Mouse (Mus musculus) heart, embryonic 14.5 days (tissue): ENCODE measurements around the gene Syn3. TPM values are rescaled to one million over a fixed set of nuclear protein-coding genes. Genes with fewer than 3 reads are reported as not detected.
A peak's percentile ranks its signal among the peaks of the same experiment; 100 is the strongest.

Experiments
- ATAC-seq: fragments of 200-750 bp; cut with Nextera tagmentation; 2 replicates; pipeline ENCODE4 v1.8.0; 2017; ENCODE audit warnings: low read depth, moderate TSS enrichment; ENCODE audit not compliant: insufficient number of reproducible peaks, insufficient read depth, low FRiP score
- H3K27ac ChIP-seq, 2 experiments: fragments of 200-500 bp in 1 of 2; fragments of 300-500 bp in 1 of 2; sonication (generic) in 1 of 2; replicated peaks in 1 of 2; 2 replicates each; pipeline ENCODE4 v1.5.1; 2012 to 2014; ENCODE audit warnings: low read depth in 2 of 2, low read length in 2 of 2, control low read depth in 1 of 2, mild to moderate bottlenecking in 1 of 2, mixed read lengths in 1 of 2; ENCODE audit not compliant: control insufficient read depth in 1 of 2, insufficient read depth in 1 of 2
- H3K27me3 ChIP-seq: fragments of 300-500 bp; sonication (generic); 2 replicates; pipeline ENCODE4 v1.6.1; 2014; ENCODE audit warnings: mild to moderate bottlenecking, low read length, control low read depth; ENCODE audit not compliant: control insufficient read depth, insufficient read depth
- H3K36me3 ChIP-seq: fragments of 300-500 bp; sonication (generic); 2 replicates; pipeline ENCODE4 v1.6.1; 2014; ENCODE audit warnings: mild to moderate bottlenecking, control low read depth, low read length, mixed read lengths; ENCODE audit not compliant: control insufficient read depth, insufficient read depth
- H3K4me1 ChIP-seq, 2 experiments: fragments of 200-500 bp in 1 of 2; fragments of 300-500 bp in 1 of 2; sonication (generic) in 1 of 2; 2 replicates each; pipeline ENCODE4 v1.6.1; 2012 to 2014; ENCODE audit warnings: low read length in 2 of 2, control low read depth in 1 of 2, mixed read lengths in 1 of 2; ENCODE audit not compliant: control insufficient read depth in 2 of 2, insufficient read depth in 2 of 2
- H3K4me2 ChIP-seq: fragments of 300-500 bp; sonication (generic); 2 replicates; pipeline ENCODE4 v1.6.1; 2014; ENCODE audit warnings: mild to moderate bottlenecking, low read length
- H3K4me3 ChIP-seq, 2 experiments: fragments of 200-500 bp in 1 of 2; fragments of 300-500 bp in 1 of 2; sonication (generic) in 1 of 2; 2 replicates each; pipeline ENCODE4 v1.5.1; 2012 to 2014; ENCODE audit warnings: low read length in 2 of 2, mild to moderate bottlenecking in 2 of 2, control low read depth in 1 of 2, low read depth in 1 of 2, moderate library complexity in 1 of 2; ENCODE audit not compliant: control insufficient read depth in 1 of 2, insufficient read depth in 1 of 2
- H3K9ac ChIP-seq: fragments of 300-500 bp; sonication (generic); 2 replicates; pipeline ENCODE4 v1.6.1; 2014; ENCODE audit warnings: mild to moderate bottlenecking, low read length
- H3K9me3 ChIP-seq: fragments of 300-500 bp; sonication (generic); 2 replicates; pipeline ENCODE4 v1.6.1; 2016; ENCODE audit warnings: low read length, control low read depth; ENCODE audit not compliant: control insufficient read depth
- WGBS: fragments of 180-500 bp; shearing (Covaris S2); extraction: QIAGEN DNeasy Blood & Tissue Kit; methylation state at CpG from one replicate; pipeline ENCODE4 v1.1.7; 2014; 5-methylcytosine and 5-hydroxymethylcytosine counted together
- polyA plus RNA-seq: library from polyadenylated mRNA; unstranded; fragments of >200 nt; fragmentation: Nextera tagmentation; extraction: Ambion mirVana; gene quantifications from 2 replicates; pipeline ENCODE4 v1.2.1, GENCODE M21; 2014

Gene Syn3
- polyA plus RNA-seq, 1 experiment from 2014 or later = 1.1 TPM

DNA sequence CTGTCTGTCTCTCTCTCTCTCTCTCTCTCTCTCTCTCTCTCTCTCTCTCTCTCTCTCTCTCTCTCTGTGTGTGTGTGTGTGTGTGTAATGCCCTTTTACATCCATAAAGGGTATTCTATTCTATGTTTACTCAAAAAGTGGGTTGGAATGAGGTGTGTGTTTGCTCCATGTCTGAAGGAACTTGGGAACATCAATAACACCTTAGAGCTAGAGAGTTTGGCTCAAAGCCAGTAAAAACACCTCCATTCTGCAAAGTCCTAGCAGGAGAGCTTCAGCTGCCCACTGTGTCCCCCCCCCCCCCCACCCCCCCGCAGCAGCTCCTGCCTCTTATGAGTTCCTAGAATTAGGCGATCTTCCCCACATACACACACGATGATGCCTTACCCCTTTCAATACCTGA is 161.5 kb downstream of the Syn3 start:
- H3K4me2 ChIP-seq = no peak overlapping the region
- H3K9ac ChIP-seq = no peak overlapping the region
- H3K4me1 ChIP-seq = peaks cover 56 to 83% of the 10 kb centered on the region in 2 experiments
- no peak overlapping the region for H3K4me3 ChIP-seq
- WGBS = 32% methylated on average over 3 of the region's 3 CpGs
- H3K36me3 ChIP-seq = peaks cover 3% of the 10 kb centered on the region; the same call in 1 of the 2 replicates
- H3K9me3 ChIP-seq = no peaks in the 10 kb centered on the region
- ATAC-seq = no peak
- H3K27me3 ChIP-seq = no peaks in the 10 kb centered on the region
- H3K27ac ChIP-seq = 0 out of 4 replicates have a peak overlapping the region, but pooled peaks of 1 of the 2 experiments have one; percentile 33

- Histone ChIP-seq H3K27me3 (no peaks in the 10 kb centered on the region), H3K9ac (no peak overlapping the region), H3K4me3 (no peak overlapping the region), H3K27ac (0 out of 4 replicates have a peak overlapping the region, but pooled peaks of 1 of the 2 experiments have one; percentile 33), H3K4me1 (peaks cover 55 to 83% of the 10 kb centered on the region in 2 experiments), H3K36me3 (peaks cover 3% of the 10 kb centered on the region; the same call in 1 of the 2 replicates), H3K9me3 (no peaks in the 10 kb centered on the region), H3K4me2 (no peak overlapping the region)
- WGBS = 52% methylated on average over 1 of the region's 1 CpGs
- ATAC-seq = no peak
These were observed 162.2 kb downstream of the Syn3 start for GRCm38 (mm10) chr10:86336506-86336905.

DNA sequence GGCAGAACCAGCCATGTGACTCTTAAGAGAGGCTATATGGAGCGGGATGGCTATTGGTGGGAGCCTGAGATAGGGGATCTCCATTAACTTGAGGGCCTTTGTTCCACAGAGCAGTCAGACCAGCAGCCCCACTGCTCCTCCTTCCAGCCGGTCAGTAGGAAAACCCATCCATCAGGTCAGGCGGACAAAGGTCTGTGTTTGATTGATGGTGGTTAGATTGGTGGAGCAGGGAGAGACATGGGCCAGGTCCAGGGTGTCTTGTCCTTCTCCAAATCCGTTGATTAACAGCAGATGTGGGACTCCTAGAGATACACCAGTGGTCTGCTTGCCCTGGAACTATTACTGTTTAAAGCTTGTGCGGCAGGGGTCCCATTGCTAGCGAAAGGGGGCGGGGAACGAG is 164.1 kb downstream of the Syn3 start:
- no peaks in the 10 kb centered on the region; the same call in 1 of the 2 replicates for H3K36me3 ChIP-seq
- ATAC-seq = no peak
- WGBS = 50% methylated on average over 8 of the region's 8 CpGs
- no peaks in the 10 kb centered on the region for H3K9me3 ChIP-seq
- no peaks in the 10 kb centered on the region for H3K27me3 ChIP-seq
- H3K4me2 ChIP-seq = no peak overlapping the region
- H3K4me3 ChIP-seq = no peak overlapping the region
- H3K9ac ChIP-seq = no peak overlapping the region
- H3K4me1 ChIP-seq = peaks cover 47 to 81% of the 10 kb centered on the region in 2 experiments
- H3K27ac ChIP-seq = no peak overlapping the region

GRCm38 (mm10) chr10:86332942-86333341 is 165.8 kb downstream of the Syn3 start:
- Histone ChIP-seq H3K36me3 (no peaks in the 10 kb centered on the region), H3K9ac (no peak overlapping the region; the same call in 1 of the 2 replicates), H3K4me2 (no peak overlapping the region), H3K4me1 (peaks cover 45 to 74% of the 10 kb centered on the region in 2 experiments), H3K9me3 (no peaks in the 10 kb centered on the region), H3K27me3 (no peaks in the 10 kb centered on the region), H3K4me3 (no peak overlapping the region), H3K27ac (0 out of 4 replicates have a peak overlapping the region, but pooled peaks of 1 of the 2 experiments have one; percentile 20)
- WGBS = 46% methylated on average over 3 of the region's 3 CpGs
- ATAC-seq = no peak

DNA sequence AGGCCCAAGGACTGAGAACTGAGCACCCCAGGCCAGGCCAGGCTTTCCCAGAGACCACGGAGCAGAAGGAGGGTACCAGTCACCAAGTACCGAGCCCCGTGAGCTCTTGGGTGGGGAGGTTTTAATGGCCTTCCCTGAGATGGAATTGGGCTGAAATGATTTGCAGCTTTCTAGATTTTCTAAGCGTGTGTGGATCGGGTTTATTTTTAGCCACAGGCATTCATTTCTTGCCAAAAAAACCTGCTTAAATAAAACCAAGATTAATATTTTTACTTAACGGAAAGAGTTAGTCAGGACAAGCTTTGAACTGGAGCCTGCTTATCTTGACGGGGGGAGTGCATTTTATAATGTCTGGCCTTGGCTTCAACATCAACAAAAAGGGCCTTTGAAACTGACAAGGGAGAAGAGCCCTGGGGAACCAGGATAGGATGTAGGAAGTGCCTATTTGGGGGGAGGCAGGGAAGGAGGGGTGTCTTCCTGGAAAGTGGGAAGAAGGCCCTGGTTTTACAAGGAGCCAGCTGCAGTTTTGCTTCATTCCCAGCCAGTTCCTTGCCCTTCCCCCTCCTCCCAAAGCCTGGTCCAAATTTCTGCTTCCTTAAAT is 166.9 kb downstream of the Syn3 start:
- Histone ChIP-seq H3K9ac (no peak overlapping the region), H3K4me3 (no peak overlapping the region), H3K36me3 (peaks cover 9% of the 10 kb centered on the region), H3K27me3 (no peaks in the 10 kb centered on the region), H3K27ac (peak overlapping the region; percentile 71 to 82), H3K4me2 (0 out of 2 replicates have a peak overlapping the region, but pooled peaks have one; percentile 1), H3K4me1 (peaks cover 43 to 67% of the 10 kb centered on the region in 2 experiments), H3K9me3 (no peaks in the 10 kb centered on the region)
- peak; percentile 36; the same call in 1 of the 2 replicates for ATAC-seq
- WGBS = 34% methylated on average over 7 of the region's 7 CpGs

- Histone ChIP-seq H3K36me3 (peaks cover 12% of the 10 kb centered on the region), H3K27me3 (no peaks in the 10 kb centered on the region), H3K27ac (peak overlapping the region; percentile 71 to 82), H3K4me3 (no peak overlapping the region), H3K4me1 (peaks cover 40 to 61% of the 10 kb centered on the region in 2 experiments), H3K9me3 (no peaks in the 10 kb centered on the region), H3K9ac (no peak overlapping the region), H3K4me2 (0 out of 2 replicates have a peak overlapping the region, but pooled peaks have one; percentile 1)
- no peak for ATAC-seq
- WGBS = 65% methylated on average over 5 of the region's 5 CpGs
These were observed 167.6 kb downstream of the Syn3 start for GRCm38 (mm10) chr10:86330993-86331680.

DNA sequence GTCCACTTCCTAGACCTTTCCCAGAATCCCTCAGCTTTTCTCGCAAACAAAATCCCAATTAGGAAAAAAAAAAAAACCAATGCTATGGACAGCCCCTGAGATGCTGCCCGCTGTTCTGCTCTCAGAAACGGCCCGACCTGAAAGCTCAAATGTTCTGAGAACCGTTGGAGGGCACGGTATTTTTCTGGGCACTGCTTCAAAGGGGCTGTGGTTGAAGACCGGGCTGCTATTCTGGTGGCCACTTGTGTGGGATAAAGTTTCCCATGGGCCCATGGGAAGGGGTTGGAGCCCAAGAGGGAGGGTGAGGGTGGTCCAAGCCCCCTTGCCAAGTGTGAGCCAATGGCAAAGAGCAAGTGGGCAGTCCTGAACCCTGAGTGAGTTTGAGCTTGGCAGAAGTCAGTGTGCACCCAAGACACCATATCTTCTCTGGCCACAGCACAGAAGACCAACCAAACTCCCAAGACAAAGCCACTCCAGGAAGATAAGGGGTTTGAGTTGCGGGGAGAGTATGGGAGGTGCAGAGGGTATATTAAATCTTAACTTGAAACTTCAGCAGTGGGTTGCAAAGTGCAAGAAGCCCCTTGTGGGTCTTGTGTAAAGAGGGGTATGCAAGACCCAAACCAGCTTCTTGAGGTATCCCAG is 169.3 kb downstream of the Syn3 start:
- no peak overlapping the region for H3K9ac ChIP-seq
- 84% methylated on average over 8 of the region's 8 CpGs for WGBS
- no peak for ATAC-seq
- no peaks in the 10 kb centered on the region for H3K9me3 ChIP-seq
- no peak overlapping the region for H3K4me2 ChIP-seq
- peaks cover 35 to 50% of the 10 kb centered on the region in 2 experiments for H3K4me1 ChIP-seq
- H3K27me3 ChIP-seq = no peaks in the 10 kb centered on the region
- no peak overlapping the region for H3K27ac ChIP-seq
- H3K36me3 ChIP-seq = peaks cover 12% of the 10 kb centered on the region
- no peak overlapping the region for H3K4me3 ChIP-seq
